In genomic region chr5:30577654-30578310, GRCm38 (mm10) we compare ENCODE assay signal across 11 mouse cellular contexts. TPM values are rescaled to one million over a fixed set of nuclear protein-coding genes. Genes with fewer than 3 reads are reported as not detected.
DNase-seq lines count a peak whose midpoint lies in the region; ATAC-seq and TF ChIP-seq lines count a peak whose summit lies in the region.
"Had no signal": no experiment of that assay in that cellular context is flagged by ENCODE, and none has a peak within 500 bp of the region (broad histone marks: within the 10 kb centered on the region; RNA-seq: fewer than 3 reads in every experiment).

No protein-coding gene starts in this region.

- TF ChIP-seq EP300 in lung, postnatal 0 days (IDR thresholded peaks at IDR 0.05) = no peak
- no peak for TF ChIP-seq EP300 in heart, adult 2 months (IDR thresholded peaks at IDR 0.05; ENCODE audit: insufficient read depth, low read depth, low read length)

- H3K27ac ChIP-seq in lung, postnatal 0 days (ENCODE audit: low read length) = no peak overlapping the region
- peak overlapping the region; percentile 88 for H3K27ac ChIP-seq in heart, adult 2 months
- H3K27ac ChIP-seq: macrophage had no signal

- H3K4me2 ChIP-seq in lung, postnatal 0 days (replicated peaks; ENCODE audit: low read depth, low read length) = no peak overlapping the region

- no peaks in the 10 kb centered on the region for H3K9me3 ChIP-seq in lung, postnatal 0 days (ENCODE audit: low read length)

- no peaks in the 10 kb centered on the region for H3K27me3 ChIP-seq in lung, postnatal 0 days (replicated peaks; ENCODE audit: insufficient read depth, low read length)
- H3K27me3 ChIP-seq in heart, adult 2 months (ENCODE audit: control insufficient read depth, insufficient read depth, low read length) = no peaks in the 10 kb centered on the region

- intact Hi-C loops in heart, adult 2 months (cut with DNase I) = loop anchor here (5.0 kb wide), 1 partner anchor 40 kb away; no protein-coding TSS in a partner anchor

- H3K9ac ChIP-seq in lung, postnatal 0 days (replicated peaks; ENCODE audit: low read depth) = no peak overlapping the region
- peak overlapping the region; percentile 1; the same call in 1 of the 2 replicates for H3K9ac ChIP-seq in heart, adult 2 months (ENCODE audit: low read depth, low read length)

- TF ChIP-seq CTCF in lung, postnatal 0 days (IDR thresholded peaks at IDR 0.05) = no peak
- no peak for TF ChIP-seq CTCF in heart, adult 2 months (IDR thresholded peaks at IDR 0.05)

- ATAC-seq in lung, postnatal 0 days = peak; percentile 46
- no peak for ATAC-seq in granulocyte monocyte progenitor cell, adult 5-6 weeks (replicated peaks; ENCODE audit: poor library complexity, severe bottlenecking)
- ATAC-seq in activated CD4-positive, CD25-positive, alpha-beta regulatory T cell, adult 4 months = no peak

- no peaks in the 10 kb centered on the region for H3K36me3 ChIP-seq in lung, postnatal 0 days (ENCODE audit: insufficient read depth, low read length)
- H3K36me3 ChIP-seq in heart, adult 2 months (ENCODE audit: control insufficient read depth, insufficient read depth, low read length) = no peaks in the 10 kb centered on the region

- 0 out of 2 replicates have a peak, but pooled peaks have one; percentile 8 for TF ChIP-seq POLR2A in heart, adult 2 months (IDR thresholded peaks at IDR 0.05; ENCODE audit: insufficient read depth, low read depth, low read length)

- 71% methylated on average over 12 of the region's 12 CpGs for WGBS in lung, postnatal 0 days
- WGBS in heart, adult 2 months = 48% methylated on average over 12 of the region's 12 CpGs

- no peaks in the 10 kb centered on the region for H3K4me1 ChIP-seq in lung, postnatal 0 days (ENCODE audit: insufficient read depth, low read depth, low read length)
- peaks cover 4% of the 10 kb centered on the region; the same call in 1 of the 2 replicates for H3K4me1 ChIP-seq in heart, adult 2 months (ENCODE audit: control insufficient read depth, insufficient read depth, low read length)

- DNase-seq in lung, postnatal 0 days (ENCODE audit: low spot score) = no peak
- DNase-seq in lung, postnatal 14 days = no peak
- DNase-seq in cerebellum, adult 11 months = peak; percentile 85
- DNase-seq in heart, adult 2 months = peak; percentile 52 to 62
- DNase-seq in layer of hippocampus, postnatal 36 days = peak; percentile 57 to 59
- DNase-seq: kidney, postnatal 10 days had no signal

- H3K4me3 ChIP-seq in lung, postnatal 0 days (ENCODE audit: low read depth, low read length) = no peak overlapping the region
- H3K4me3 ChIP-seq in heart, adult 2 months = peak overlapping the region; percentile 10; the same call in 1 of the 2 replicates

- H3K79me2 ChIP-seq in heart, adult 2 months (replicated peaks; ENCODE audit: control insufficient read depth, insufficient read depth, low read length) = no peaks in the 10 kb centered on the region

RNA-seq across cellular contexts. Expression of gene Kcnk3, which starts 10.2 kb away (rescaled TPM):
- polyA plus RNA-seq in lung, postnatal 0 days (2015; fragmentation: Nextera tagmentation; extraction: Ambion mirVana) = 28.6 and 35.7 TPM in 2 replicates
- 100 to 1,000 TPM; 259 to 300 TPM for total RNA-seq in heart, adult 2 months (2021)
- 382 and 432 TPM in 2 replicates for polyA plus RNA-seq in heart, adult 2 months (2012; rRNA removed)
- 1 to 10 TPM; 7.7 to 9.8 TPM for total RNA-seq in layer of hippocampus, postnatal 36 days (2021)
- not detected in 2 replicates for total RNA-seq in granulocyte monocyte progenitor cell, adult 5-6 weeks (2014; fragmentation: Nextera tagmentation)
- total RNA-seq in granulocyte monocyte progenitor cell, adult 5-6 weeks (2017) = not detected in 2 replicates
- polyA plus RNA-seq in activated CD4-positive, CD25-positive, alpha-beta regulatory T cell, adult 4 months (2017; shearing (Covaris generic)) = not detected
- polyA plus RNA-seq: macrophage had no signal

RNA-seq across cellular contexts. Expression of gene Cib4, which starts 32.1 kb away (rescaled TPM):
- 0.26 TPM in 1 of 2 replicates, not detected in the other for polyA plus RNA-seq in lung, postnatal 0 days (2015; fragmentation: Nextera tagmentation; extraction: Ambion mirVana)
- total RNA-seq in heart, adult 2 months (2021) = not detected
- polyA plus RNA-seq in heart, adult 2 months (2012; rRNA removed) = 0.56 TPM in 1 of 2 replicates, not detected in the other
- total RNA-seq in layer of hippocampus, postnatal 36 days (2021) = not detected
- total RNA-seq in granulocyte monocyte progenitor cell, adult 5-6 weeks (2014; fragmentation: Nextera tagmentation) = not detected in 2 replicates
- not detected in 2 replicates for total RNA-seq in granulocyte monocyte progenitor cell, adult 5-6 weeks (2017)
- not detected for polyA plus RNA-seq in activated CD4-positive, CD25-positive, alpha-beta regulatory T cell, adult 4 months (2017; shearing (Covaris generic))
- polyA plus RNA-seq: cortical plate, adult 2 months; macrophage; neural tube, embryonic 14.5 days had no signal

Comparison
In these comparisons a context has a peak if more than half of its experiments do, and no peak if none do; other contexts are left out.
1. DNase-seq: peak in cerebellum, adult 11 months (single experiment), heart, adult 2 months (2 of 2) and layer of hippocampus, postnatal 36 days (2 of 2); none in lung, postnatal 0 days (single experiment) and lung, postnatal 14 days (single experiment).
2. RNA of gene Kcnk3, which starts 10.2 kb away (total RNA-seq): 259 to 300 TPM in heart, adult 2 months; 7.7 to 9.8 TPM in layer of hippocampus, postnatal 36 days and not detected in granulocyte monocyte progenitor cell, adult 5-6 weeks; every median in the first group is over 10 times any median in the second.